Mouse (Mus musculus): ENCODE results near the gene Pagr1a. TPM values are rescaled to one million over a fixed set of nuclear protein-coding genes. Genes with fewer than 3 reads are reported as not detected.

Gene Pagr1a
- not detected for polyA plus RNA-seq (2014; fragmentation: Illumina TruSeq; extraction: RNeasy Lipid Tissue Mini Kit (QIAGEN cat#74804); ENCODE audit: low read depth, low replicate concordance)

GRCm38 (mm10) chr7:127016971-127017949, at the start of gene Pagr1a:
Pagr1a (minus strand) TSS chr7:127017352.

GRCm38 (mm10) chr7:127041851-127042672, 24.9 kb upstream of the Pagr1a start, which contains the start of gene Kif22:
Kif22 (minus strand) TSS chr7:127042471.

GRCm38 (mm10) chr7:127026984-127027726, 10.0 kb upstream of the Pagr1a start, which contains the start of gene Maz:
Maz (minus strand) TSS chr7:127027037.

GRCm38 (mm10) chr7:127020901-127021562, 3.9 kb upstream of the Pagr1a start, which contains the start of the genes Gm42742 and Prrt2:
Gm42742 (minus strand) TSS chr7:127021097.
Prrt2 (minus strand) TSS chr7:127021211.

DNA sequence TGATC, 869 bp downstream of the Pagr1a start, which contains the start of gene Pagr1b:
Gene Pagr1b, minus strand, starts transcription at position 4 of the 5 bp plus-strand sequence.

DNA sequence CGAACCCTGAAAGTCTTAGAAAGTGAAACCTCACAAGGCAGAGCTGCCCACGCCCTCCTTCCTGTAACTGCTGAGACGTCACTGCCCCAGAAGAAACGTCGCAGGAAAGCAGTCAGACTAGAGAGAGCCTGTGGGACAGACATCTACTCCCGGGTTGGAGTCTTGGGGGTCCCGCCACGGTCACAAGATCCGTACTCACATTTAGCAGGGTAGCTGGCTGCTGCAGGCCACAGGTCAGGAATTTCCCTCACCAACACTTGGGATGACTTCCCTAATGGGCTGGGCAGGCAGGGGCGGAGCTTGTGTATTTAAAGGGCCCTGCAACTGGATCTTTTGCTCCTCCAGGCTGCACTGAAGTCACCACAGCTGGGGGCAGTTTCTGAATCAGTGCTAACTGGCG, 2.8 kb downstream of the Pagr1a start, which contains the start of gene Mvp:
Gene Mvp, minus strand, starts transcription at position 302 of the 400 bp plus-strand sequence.

GRCm38 (mm10) chr7:126975950-126976866, 40.9 kb downstream of the Pagr1a start, which contains the start of gene Cdiptos:
Cdiptos (minus strand) TSS chr7:126976098.

GRCm38 (mm10) chr7:126975893-126975949, 41.4 kb downstream of the Pagr1a start, which contains the start of gene Cdipt:
Cdipt (plus strand) TSS chr7:126975914.

Other genes starting within 250 kb of the Pagr1a start
- 12.0 TPM for gene Ypel3, start 240.4 kb downstream of the Pagr1a start, polyA plus RNA-seq (2014; fragmentation: Illumina TruSeq; extraction: RNeasy Lipid Tissue Mini Kit (QIAGEN cat#74804); ENCODE audit: low read depth, low replicate concordance)
- not detected for gene Tbx6, start 235.9 kb downstream of the Pagr1a start, polyA plus RNA-seq (2014; fragmentation: Illumina TruSeq; extraction: RNeasy Lipid Tissue Mini Kit (QIAGEN cat#74804); ENCODE audit: low read depth, low replicate concordance)
- gene Ppp4c, start 224.9 kb downstream of the Pagr1a start, polyA plus RNA-seq (2014; fragmentation: Illumina TruSeq; extraction: RNeasy Lipid Tissue Mini Kit (QIAGEN cat#74804); ENCODE audit: low read depth, low replicate concordance), result 28.4 TPM
- gene Fam57b, start 219.7 kb downstream of the Pagr1a start, polyA plus RNA-seq (2014; fragmentation: Illumina TruSeq; extraction: RNeasy Lipid Tissue Mini Kit (QIAGEN cat#74804); ENCODE audit: low read depth, low replicate concordance), result not detected
- gene 4930451I11Rik, start 185.7 kb downstream of the Pagr1a start, polyA plus RNA-seq (2014; fragmentation: Illumina TruSeq; extraction: RNeasy Lipid Tissue Mini Kit (QIAGEN cat#74804); ENCODE audit: low read depth, low replicate concordance), result not detected
- gene Doc2a, start 169.9 kb downstream of the Pagr1a start, polyA plus RNA-seq (2014; fragmentation: Illumina TruSeq; extraction: RNeasy Lipid Tissue Mini Kit (QIAGEN cat#74804); ENCODE audit: low read depth, low replicate concordance), result not detected
- gene Hirip3, start 155.4 kb downstream of the Pagr1a start, polyA plus RNA-seq (2014; fragmentation: Illumina TruSeq; extraction: RNeasy Lipid Tissue Mini Kit (QIAGEN cat#74804); ENCODE audit: low read depth, low replicate concordance), result 10.9 TPM
- gene Ino80e, start 155.0 kb downstream of the Pagr1a start, polyA plus RNA-seq (2014; fragmentation: Illumina TruSeq; extraction: RNeasy Lipid Tissue Mini Kit (QIAGEN cat#74804); ENCODE audit: low read depth, low replicate concordance), result 13.4 TPM
- gene Taok2, start 132.6 kb downstream of the Pagr1a start, polyA plus RNA-seq (2014; fragmentation: Illumina TruSeq; extraction: RNeasy Lipid Tissue Mini Kit (QIAGEN cat#74804); ENCODE audit: low read depth, low replicate concordance), result 9.9 TPM
- 8.8 TPM for gene Tmem219, start 94.4 kb downstream of the Pagr1a start, polyA plus RNA-seq (2014; fragmentation: Illumina TruSeq; extraction: RNeasy Lipid Tissue Mini Kit (QIAGEN cat#74804); ENCODE audit: low read depth, low replicate concordance)
- 3.4 TPM for gene Kctd13, start 88.5 kb downstream of the Pagr1a start, polyA plus RNA-seq (2014; fragmentation: Illumina TruSeq; extraction: RNeasy Lipid Tissue Mini Kit (QIAGEN cat#74804); ENCODE audit: low read depth, low replicate concordance)
- gene Asphd1, start 67.8 kb downstream of the Pagr1a start, polyA plus RNA-seq (2014; fragmentation: Illumina TruSeq; extraction: RNeasy Lipid Tissue Mini Kit (QIAGEN cat#74804); ENCODE audit: low read depth, low replicate concordance), result not detected
- gene Sez6l2, start 66.8 kb downstream of the Pagr1a start, polyA plus RNA-seq (2014; fragmentation: Illumina TruSeq; extraction: RNeasy Lipid Tissue Mini Kit (QIAGEN cat#74804); ENCODE audit: low read depth, low replicate concordance), result 39.4 TPM
- 18.4 TPM for gene Cdipt, start 41.4 kb downstream of the Pagr1a start, polyA plus RNA-seq (2014; fragmentation: Illumina TruSeq; extraction: RNeasy Lipid Tissue Mini Kit (QIAGEN cat#74804); ENCODE audit: low read depth, low replicate concordance)
- 2.0 TPM for gene Cdiptos, start 41.3 kb downstream of the Pagr1a start, polyA plus RNA-seq (2014; fragmentation: Illumina TruSeq; extraction: RNeasy Lipid Tissue Mini Kit (QIAGEN cat#74804); ENCODE audit: low read depth, low replicate concordance)
- gene Mvp, start 2.7 kb downstream of the Pagr1a start, polyA plus RNA-seq (2014; fragmentation: Illumina TruSeq; extraction: RNeasy Lipid Tissue Mini Kit (QIAGEN cat#74804); ENCODE audit: low read depth, low replicate concordance), result 2.0 TPM
- not detected for gene Pagr1b, start 868 bp downstream of the Pagr1a start, polyA plus RNA-seq (2014; fragmentation: Illumina TruSeq; extraction: RNeasy Lipid Tissue Mini Kit (QIAGEN cat#74804); ENCODE audit: low read depth, low replicate concordance)
- 0.52 TPM for gene Gm42742, start 3.7 kb upstream of the Pagr1a start, polyA plus RNA-seq (2014; fragmentation: Illumina TruSeq; extraction: RNeasy Lipid Tissue Mini Kit (QIAGEN cat#74804); ENCODE audit: low read depth, low replicate concordance)
- gene Prrt2, start 3.9 kb upstream of the Pagr1a start, polyA plus RNA-seq (2014; fragmentation: Illumina TruSeq; extraction: RNeasy Lipid Tissue Mini Kit (QIAGEN cat#74804); ENCODE audit: low read depth, low replicate concordance), result not detected
- gene Maz, start 9.7 kb upstream of the Pagr1a start, polyA plus RNA-seq (2014; fragmentation: Illumina TruSeq; extraction: RNeasy Lipid Tissue Mini Kit (QIAGEN cat#74804); ENCODE audit: low read depth, low replicate concordance), result 19.4 TPM
- gene Kif22, start 25.1 kb upstream of the Pagr1a start, polyA plus RNA-seq (2014; fragmentation: Illumina TruSeq; extraction: RNeasy Lipid Tissue Mini Kit (QIAGEN cat#74804); ENCODE audit: low read depth, low replicate concordance), result 1.9 TPM
- 1.6 TPM for gene Zg16, start 70.0 kb upstream of the Pagr1a start, polyA plus RNA-seq (2014; fragmentation: Illumina TruSeq; extraction: RNeasy Lipid Tissue Mini Kit (QIAGEN cat#74804); ENCODE audit: low read depth, low replicate concordance)
- 0.52 TPM for gene AI467606, start 74.0 kb upstream of the Pagr1a start, polyA plus RNA-seq (2014; fragmentation: Illumina TruSeq; extraction: RNeasy Lipid Tissue Mini Kit (QIAGEN cat#74804); ENCODE audit: low read depth, low replicate concordance)
- gene Qprt, start 104.9 kb upstream of the Pagr1a start, polyA plus RNA-seq (2014; fragmentation: Illumina TruSeq; extraction: RNeasy Lipid Tissue Mini Kit (QIAGEN cat#74804); ENCODE audit: low read depth, low replicate concordance), result 0.29 TPM
- 0.52 TPM for gene Spn, start 120.5 kb upstream of the Pagr1a start, polyA plus RNA-seq (2014; fragmentation: Illumina TruSeq; extraction: RNeasy Lipid Tissue Mini Kit (QIAGEN cat#74804); ENCODE audit: low read depth, low replicate concordance)
- gene Cd2bp2, start 178.7 kb upstream of the Pagr1a start, polyA plus RNA-seq (2014; fragmentation: Illumina TruSeq; extraction: RNeasy Lipid Tissue Mini Kit (QIAGEN cat#74804); ENCODE audit: low read depth, low replicate concordance), result 14.8 TPM
- gene Tbc1d10b, start 191.1 kb upstream of the Pagr1a start, polyA plus RNA-seq (2014; fragmentation: Illumina TruSeq; extraction: RNeasy Lipid Tissue Mini Kit (QIAGEN cat#74804); ENCODE audit: low read depth, low replicate concordance), result 3.7 TPM
- gene Mylpf, start 191.5 kb upstream of the Pagr1a start, polyA plus RNA-seq (2014; fragmentation: Illumina TruSeq; extraction: RNeasy Lipid Tissue Mini Kit (QIAGEN cat#74804); ENCODE audit: low read depth, low replicate concordance), result 9.2 TPM
- gene Zfp553, start 215.7 kb upstream of the Pagr1a start, polyA plus RNA-seq (2014; fragmentation: Illumina TruSeq; extraction: RNeasy Lipid Tissue Mini Kit (QIAGEN cat#74804); ENCODE audit: low read depth, low replicate concordance), result 1.7 TPM
- not detected for gene Sept1, start 215.8 kb upstream of the Pagr1a start, polyA plus RNA-seq (2014; fragmentation: Illumina TruSeq; extraction: RNeasy Lipid Tissue Mini Kit (QIAGEN cat#74804); ENCODE audit: low read depth, low replicate concordance)
- not detected for gene Zfp771, start 226.9 kb upstream of the Pagr1a start, polyA plus RNA-seq (2014; fragmentation: Illumina TruSeq; extraction: RNeasy Lipid Tissue Mini Kit (QIAGEN cat#74804); ENCODE audit: low read depth, low replicate concordance)
- not detected for gene Dctpp1, start 243.4 kb upstream of the Pagr1a start, polyA plus RNA-seq (2014; fragmentation: Illumina TruSeq; extraction: RNeasy Lipid Tissue Mini Kit (QIAGEN cat#74804); ENCODE audit: low read depth, low replicate concordance)

Measured in adrenal gland, adult 10 weeks (tissue).